Mouse (Mus musculus) A20 (cell line): ENCODE data around the gene Megf8.

Experiments
- DNase-seq: peaks from one replicate; pipeline ENCODE4 v3.0.0-alpha.2; 2011; ENCODE audit warnings: low read depth, low spot score

The Megf8 gene

GRCm38 (mm10) chr7:25381284-25381680 is 64.3 kb downstream of the Megf8 start:
- DNase-seq: no peak

- no peak for DNase-seq
Observed at GRCm38 (mm10) chr7:25382541-25382940, 65.6 kb downstream of the Megf8 start.

DNA sequence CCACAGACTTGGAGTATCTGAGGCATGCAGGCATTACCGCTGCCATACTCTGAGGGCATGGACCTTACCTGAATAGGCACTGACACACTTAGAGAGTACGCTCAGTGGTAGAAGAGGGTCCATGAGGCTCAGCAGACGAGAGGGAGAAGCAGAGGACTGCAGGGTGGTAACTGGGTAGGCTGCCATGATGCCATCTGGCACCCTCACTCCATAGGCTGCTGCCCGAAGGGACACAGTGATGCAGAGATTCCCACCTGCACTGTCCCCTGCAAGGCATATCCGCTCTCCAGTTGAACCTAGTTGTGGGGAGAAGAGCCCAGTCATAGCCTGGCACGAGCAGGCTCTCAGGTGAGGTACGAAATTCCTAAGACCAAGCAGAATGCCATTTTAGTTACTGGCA is 66.4 kb downstream of the Megf8 start:
- no peak for DNase-seq

- DNase-seq: no peak
Observed at GRCm38 (mm10) chr7:25383891-25384290, 66.9 kb downstream of the Megf8 start.

- no peak for DNase-seq
Observed at GRCm38 (mm10) chr7:25384318-25384717, 67.4 kb downstream of the Megf8 start.

DNA sequence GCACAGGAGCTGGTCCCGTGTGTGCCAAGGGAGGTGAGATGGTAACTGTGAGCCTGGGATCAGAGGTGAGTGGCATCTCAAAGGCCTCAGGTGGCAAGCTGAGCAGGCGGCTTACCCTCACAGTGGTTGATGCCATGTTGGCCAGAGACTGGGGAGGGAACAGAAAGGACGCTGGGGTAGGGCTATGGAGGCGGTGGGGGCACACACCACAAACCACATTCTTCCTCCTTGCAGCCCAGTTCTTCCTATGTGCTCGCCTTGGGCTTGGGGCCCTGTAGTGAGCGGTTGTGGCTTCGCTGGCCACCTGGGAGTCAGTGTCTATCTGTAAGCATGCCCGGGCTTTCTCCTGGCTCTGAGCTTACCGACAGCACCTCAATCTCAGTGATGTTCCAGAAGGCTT is 67.9 kb downstream of the Megf8 start:
- no peak for DNase-seq

GRCm38 (mm10) chr7:25385259-25385658 is 68.3 kb downstream of the Megf8 start:
- no peak for DNase-seq

- peak; percentile 75 for DNase-seq
Observed at GRCm38 (mm10) chr7:25385850-25386555, 69.0 kb downstream of the Megf8 start.

DNA sequence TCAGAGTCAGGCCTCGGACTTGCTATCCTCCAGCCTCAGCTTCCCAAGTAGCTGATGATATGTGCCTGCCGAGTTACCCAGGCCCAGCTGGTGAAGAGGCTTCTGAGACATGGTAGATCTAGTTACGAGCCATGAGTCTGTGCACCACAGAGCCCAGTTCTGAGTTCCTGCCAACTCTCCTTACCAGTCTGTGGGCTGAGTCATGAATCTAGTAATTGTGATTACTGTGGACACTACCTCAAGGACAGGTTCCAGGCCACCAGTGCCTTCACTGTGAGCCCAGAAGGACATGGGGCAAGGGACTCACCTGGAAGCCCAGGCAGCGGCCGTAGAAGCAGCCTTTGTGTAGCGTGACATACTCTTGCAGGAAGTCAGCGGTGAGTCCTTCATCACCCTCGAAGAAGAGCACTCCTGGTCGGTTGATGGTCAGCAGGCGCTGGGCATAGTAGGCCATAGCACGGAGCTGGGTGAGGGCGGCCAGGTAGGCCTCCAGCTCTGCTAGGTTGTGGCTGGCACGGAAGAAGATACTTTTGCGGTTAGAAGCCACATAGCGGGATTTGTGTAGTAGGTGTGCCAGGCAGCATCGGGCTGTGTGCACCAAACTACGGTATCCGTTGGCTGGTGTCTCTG is 71.0 kb downstream of the Megf8 start:
- no peak for DNase-seq

- DNase-seq: no peak
Observed at GRCm38 (mm10) chr7:25388916-25389315, 72.0 kb downstream of the Megf8 start.

- no peak for DNase-seq
Observed at GRCm38 (mm10) chr7:25390054-25390770, 73.2 kb downstream of the Megf8 start.

DNA sequence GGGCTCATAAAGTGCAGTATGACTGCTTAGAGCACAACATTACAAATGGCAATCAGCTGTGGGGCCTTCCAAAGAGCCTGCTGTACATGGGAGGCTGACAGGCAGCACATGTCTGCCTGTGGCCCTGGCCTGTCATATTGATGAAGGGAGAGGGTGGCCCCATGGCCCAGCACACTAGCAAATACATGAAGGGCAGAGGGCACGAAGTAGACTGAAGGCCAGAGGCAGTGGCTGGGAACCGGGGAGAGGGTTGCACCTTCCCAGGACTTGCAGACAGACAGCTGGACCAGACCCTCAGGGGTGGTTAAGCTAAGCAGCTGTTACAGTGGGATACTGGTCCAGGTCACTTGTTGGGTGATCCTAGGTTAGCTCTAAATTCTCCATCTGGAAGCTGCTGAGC is 74.0 kb downstream of the Megf8 start:
- no peak for DNase-seq

DNA sequence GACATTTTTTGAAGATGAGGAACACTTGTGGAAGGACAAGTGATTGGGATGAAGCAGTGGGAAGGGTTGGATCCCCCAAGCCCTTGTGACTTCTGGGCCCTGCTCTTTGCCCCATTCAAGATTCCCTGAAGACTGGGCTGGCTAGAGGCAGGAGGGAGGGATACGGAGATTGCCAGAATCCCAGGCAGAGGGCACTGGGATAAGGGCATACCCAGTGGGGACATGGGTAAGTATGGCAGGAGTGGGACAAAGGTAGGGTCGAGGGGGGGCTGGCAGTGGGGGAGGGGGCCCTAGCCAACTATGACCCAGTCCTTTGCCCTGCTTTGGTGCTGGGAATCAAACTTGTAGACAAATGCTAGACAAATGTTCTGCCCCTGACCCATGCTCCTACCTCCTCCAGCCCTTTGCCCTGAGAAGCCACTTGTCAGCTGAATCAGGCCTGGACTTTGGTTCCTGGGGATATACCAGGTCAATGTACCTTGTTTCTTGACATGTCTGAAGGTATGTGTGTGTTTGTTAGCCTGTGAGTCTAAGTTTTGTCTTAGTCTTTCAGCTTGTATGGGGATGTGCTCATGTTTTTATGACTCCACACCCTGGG is 75.0 kb downstream of the Megf8 start:
- no peak for DNase-seq

DNA sequence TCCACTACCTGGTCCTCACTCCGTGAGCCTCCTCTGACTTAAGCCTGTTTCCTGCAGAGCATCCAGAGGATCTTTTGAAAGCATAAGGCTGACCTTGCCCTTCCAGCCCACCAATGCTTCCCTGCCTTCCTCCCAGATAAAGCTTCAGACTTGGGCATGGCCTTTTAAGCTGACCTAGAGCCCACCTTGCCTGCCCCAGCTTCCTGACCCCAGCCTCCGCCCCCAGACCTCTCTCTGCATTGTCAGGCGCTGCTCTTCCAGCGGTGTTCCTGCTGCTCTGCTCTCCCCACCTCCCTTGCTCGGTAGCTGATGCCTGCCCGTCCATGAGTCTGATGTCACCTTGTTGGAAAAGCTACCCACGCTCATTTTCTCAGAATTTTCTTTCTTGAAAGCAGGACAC is 75.9 kb downstream of the Megf8 start:
- no peak for DNase-seq

GRCm38 (mm10) chr7:25393451-25394210 is 76.7 kb downstream of the Megf8 start:
- no peak for DNase-seq

- no peak for DNase-seq
Observed at GRCm38 (mm10) chr7:25394754-25395153, 77.8 kb downstream of the Megf8 start.

DNA sequence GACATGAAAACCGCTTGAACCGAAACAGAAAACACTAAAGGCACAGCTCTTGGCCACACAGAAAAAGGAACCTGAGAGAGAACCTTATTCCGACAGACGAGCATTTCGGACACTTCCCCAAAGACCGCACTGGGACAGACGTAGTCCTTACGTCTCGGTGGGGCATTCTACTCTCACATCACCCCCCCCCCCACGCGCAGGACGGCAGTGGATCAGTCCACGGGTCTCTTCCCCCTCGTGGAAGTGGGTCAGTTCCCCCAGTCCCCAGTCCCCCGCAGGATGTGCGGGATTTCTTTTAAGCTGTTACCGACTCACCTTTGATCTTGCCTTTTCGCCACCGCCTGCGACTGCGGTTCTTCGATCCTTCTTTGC is 78.2 kb downstream of the Megf8 start:
- DNase-seq: peak; percentile 80

DNA sequence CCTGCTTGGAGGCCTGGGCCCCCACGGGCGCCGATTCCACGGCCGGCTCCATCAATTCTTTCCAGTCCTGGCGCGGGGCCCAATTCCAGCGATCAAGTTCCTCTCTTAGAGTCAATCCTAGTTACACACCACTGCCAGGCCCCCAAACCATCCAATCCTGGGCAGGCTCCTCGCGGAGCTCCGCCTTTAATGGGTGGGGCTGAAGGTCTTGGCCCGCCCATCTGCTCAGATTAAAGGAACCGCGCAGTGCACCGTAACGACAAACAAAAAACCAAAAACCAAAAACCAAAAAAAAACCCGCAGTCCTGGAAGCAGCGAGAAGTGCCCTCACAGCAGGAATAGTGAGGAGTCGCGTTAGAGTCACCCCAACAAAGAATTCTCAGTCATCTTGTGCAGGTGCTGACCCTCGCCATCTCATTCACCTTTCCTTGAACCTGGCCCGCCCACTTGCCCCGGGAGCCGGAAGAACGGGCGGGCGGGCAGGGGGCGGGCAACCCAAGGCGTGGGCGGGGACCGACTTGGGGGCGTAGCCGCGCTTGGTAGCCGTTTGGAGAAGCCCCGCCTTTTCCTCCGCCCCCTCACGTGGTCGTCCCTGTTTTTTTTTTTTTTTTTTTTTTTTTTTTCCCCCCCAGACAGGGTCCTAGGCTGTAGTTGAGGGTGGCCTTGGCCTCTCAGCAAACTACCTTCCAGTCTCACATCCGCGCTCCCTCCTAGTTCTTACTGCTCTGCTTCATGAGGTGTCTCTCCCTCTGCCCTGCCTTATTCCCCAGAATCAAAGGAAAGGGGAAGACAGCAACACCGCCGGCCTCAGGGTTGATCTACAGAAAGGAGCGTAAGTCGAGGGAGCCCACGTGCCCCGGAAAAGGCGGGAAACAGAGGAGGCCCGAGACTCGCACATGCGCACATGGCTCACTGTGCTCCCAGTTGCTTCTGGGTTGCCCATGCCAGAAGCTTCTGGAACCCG is 78.9 kb downstream of the Megf8 start:
- peak; percentile 97 for DNase-seq

GRCm38 (mm10) chr7:25396621-25397020 is 79.7 kb downstream of the Megf8 start:
- DNase-seq: no peak

DNA sequence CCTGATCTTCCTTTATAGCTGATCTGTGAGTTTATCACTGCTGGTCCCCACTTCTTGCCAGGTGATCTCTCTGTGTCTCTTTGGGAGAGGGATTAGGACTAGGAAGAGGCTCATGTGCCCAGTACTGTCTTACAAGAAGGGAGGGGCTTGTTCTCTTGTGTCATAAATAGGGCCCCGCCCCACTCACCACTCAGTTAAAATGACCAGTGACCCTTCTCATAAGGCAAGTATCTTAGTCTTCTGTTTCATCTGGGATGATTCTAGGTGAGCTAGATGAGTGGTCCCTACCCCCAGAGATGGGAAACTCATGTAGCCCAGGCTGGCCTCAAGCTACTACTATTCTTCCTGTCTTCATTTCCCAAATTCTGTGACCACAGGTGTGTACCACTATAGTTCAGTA is 81.6 kb downstream of the Megf8 start, which contains the start of gene Lipe:
Gene Lipe, minus strand, starts transcription at position 101 of the 400 bp plus-strand sequence.
- no peak for DNase-seq
